Mouse (Mus musculus) heart, adult 2 months (tissue): Measurements from ENCODE around the gene Ss18l2. TPM values are rescaled to one million over a fixed set of nuclear protein-coding genes. Genes with fewer than 3 reads are reported as not detected.

Experiments used
- DNase-seq, 2 experiments: peaks; one replicate each; pipeline ENCODE4 v3.0.0; 2021
- H3K27ac ChIP-seq: fragments of 200-600 bp; 2 replicates; pipeline ENCODE4 v1.8.1; 2022
- H3K27me3 ChIP-seq: fragments of 200-500 bp; 2 replicates; pipeline ENCODE4 v1.6.1; 2012; ENCODE audit warnings: mild to moderate bottlenecking, low read length, inconsistent platforms, mixed read lengths; ENCODE audit not compliant: control insufficient read depth, insufficient read depth
- H3K36me3 ChIP-seq: fragments of 200-500 bp; 2 replicates; pipeline ENCODE4 v1.6.1; 2012; ENCODE audit warnings: low read length, inconsistent platforms; ENCODE audit not compliant: control insufficient read depth, insufficient read depth
- H3K4me1 ChIP-seq: fragments of 200-500 bp; 2 replicates; pipeline ENCODE4 v1.6.1; 2011; ENCODE audit warnings: low read length; ENCODE audit not compliant: control insufficient read depth, insufficient read depth
- H3K4me3 ChIP-seq: fragments of 200-600 bp; 2 replicates; pipeline ENCODE4 v1.8.1; 2022
- H3K79me2 ChIP-seq: fragments of 200-500 bp; replicated peaks from 2 replicates; pipeline ENCODE4 v1.6.1; 2012; ENCODE audit warnings: mild to moderate bottlenecking, inconsistent platforms, low read length, moderate library complexity, mixed read lengths; ENCODE audit not compliant: control insufficient read depth, insufficient read depth
- H3K9ac ChIP-seq: fragments of 200-500 bp; 2 replicates; pipeline ENCODE4 v1.6.1; 2012; ENCODE audit warnings: low read depth, mild to moderate bottlenecking, control low read depth, inconsistent platforms, low read length, mixed read lengths
- CTCF ChIP-seq: fragments of 200-600 bp; IDR thresholded peaks from 2 replicates; pipeline ENCODE4 v1.8.1; 2022; ENCODE audit warnings: antibody characterized with exemption, mild to moderate bottlenecking, moderate library complexity
- EP300 ChIP-seq: fragments of 200-500 bp; IDR thresholded peaks from 2 replicates; pipeline ENCODE4 v1.6.1; 2011; ENCODE audit warnings: low read depth, low read length, control low read depth; ENCODE audit not compliant: insufficient read depth
- POLR2A ChIP-seq: fragments of 200-500 bp; IDR thresholded peaks from 2 replicates; pipeline ENCODE4 v1.6.1; 2011; ENCODE audit warnings: mild to moderate bottlenecking, low read depth, low read length, control low read depth; ENCODE audit not compliant: insufficient read depth
- WGBS: fragments of 180-500 bp; shearing (Covaris S2); methylation state at CpG from one replicate; pipeline ENCODE4 v1.1.7; 2018; 5-methylcytosine and 5-hydroxymethylcytosine counted together
- intact Hi-C: fragments of 180-260 bp; cut with DNase I; formaldehyde crosslinking; loops from one replicate; pipeline ENCODE4 v1.15.1; 2025
- polyA plus RNA-seq: library from polyadenylated mRNA; depleted of rRNA; stranded (reverse); fragments of >200 nt; gene quantifications from 2 replicates; pipeline ENCODE4 v1.2.3, GENCODE M21; 2012
- total RNA-seq, 2 experiments: library from RNA; stranded (reverse); gene quantifications; 2 replicates each; pipeline ENCODE4 v1.2.3; 2021

Ss18l2 gene
- total and polyA plus RNA-seq, 3 experiments = 103 to 138 (median 125) TPM

DNA sequence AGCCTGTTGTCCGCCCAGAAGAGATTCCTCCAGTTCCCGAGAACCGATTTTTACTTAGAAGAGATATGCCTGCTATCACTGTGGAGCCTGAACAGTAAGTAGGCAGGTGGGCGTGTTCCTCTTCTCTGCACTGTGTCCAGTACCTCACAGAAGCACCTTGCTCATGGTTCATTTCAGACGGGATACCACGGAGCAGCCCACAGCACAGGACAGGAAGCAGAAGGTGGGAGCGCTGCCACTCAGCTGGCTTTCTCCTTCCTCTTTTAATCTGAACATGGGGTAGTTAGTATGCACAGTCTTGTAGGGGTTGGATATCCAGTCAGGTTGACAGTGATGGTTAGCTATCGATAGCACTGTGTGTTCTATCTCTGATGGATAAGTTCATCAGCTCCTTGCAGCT is 33.9 kb downstream of the Ss18l2 start:
- TF ChIP-seq CTCF (no peak), EP300 (no peak), POLR2A (no peak)
- no peaks in the 10 kb centered on the region for H3K4me1 ChIP-seq
- no peaks in the 10 kb centered on the region for H3K79me2 ChIP-seq
- H3K4me3 ChIP-seq = no peak overlapping the region
- H3K27me3 ChIP-seq = no peaks in the 10 kb centered on the region
- WGBS = 81% methylated on average over 8 of the region's 8 CpGs
- H3K9ac ChIP-seq = no peak overlapping the region
- intact Hi-C loops = no loop called here
- H3K27ac ChIP-seq = no peak overlapping the region
- peaks cover 8% of the 10 kb centered on the region for H3K36me3 ChIP-seq
- DNase-seq = no peak

DNA sequence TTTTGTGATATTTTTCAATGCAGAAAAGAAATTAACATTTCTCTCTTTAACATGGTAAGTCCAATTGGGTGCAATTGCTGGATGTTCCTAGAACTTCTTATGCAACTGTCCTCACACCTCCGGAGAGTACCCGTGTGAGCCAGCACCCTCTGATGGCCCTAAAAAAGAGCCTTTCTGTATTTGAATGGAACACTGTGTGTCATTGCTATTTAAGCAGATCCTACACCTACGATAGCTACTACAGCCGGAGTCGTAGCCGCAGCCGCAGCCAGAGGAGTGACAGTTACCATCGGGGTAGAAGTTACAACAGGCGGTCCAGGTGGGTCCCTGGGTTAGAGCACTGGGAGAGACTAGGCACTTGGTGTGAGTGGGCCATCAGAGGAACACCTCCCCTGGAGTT is 42.6 kb downstream of the Ss18l2 start:
- intact Hi-C loops = no loop called here
- 95% methylated on average over 9 of the region's 9 CpGs for WGBS
- H3K36me3 ChIP-seq = peaks cover 11% of the 10 kb centered on the region

DNA sequence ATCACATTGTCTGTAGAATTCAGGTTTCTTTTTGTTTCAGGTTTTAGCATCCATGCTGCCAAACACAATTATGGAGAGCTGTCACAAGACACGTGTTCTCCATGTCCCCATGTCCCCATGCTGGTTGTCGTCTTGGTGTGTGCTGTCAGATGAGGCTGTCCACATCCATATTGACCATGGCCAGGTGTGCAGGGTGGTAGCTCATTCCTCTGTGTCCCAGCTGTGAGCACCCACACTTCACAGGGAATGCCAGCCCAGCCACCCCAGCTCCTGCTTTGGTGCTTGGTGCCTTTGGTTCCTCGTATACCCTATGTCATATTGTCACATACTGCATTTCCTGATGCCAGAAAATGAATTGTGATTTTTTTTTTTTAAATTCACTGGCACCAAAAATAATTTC is 44.5 kb downstream of the Ss18l2 start:
- no peak overlapping the region for H3K4me3 ChIP-seq
- TF ChIP-seq EP300 = no peak
- no peak for TF ChIP-seq POLR2A
- no peak for TF ChIP-seq CTCF
- peaks cover 11% of the 10 kb centered on the region for H3K36me3 ChIP-seq
- H3K79me2 ChIP-seq = no peaks in the 10 kb centered on the region
- peaks cover 3% of the 10 kb centered on the region; the same call in 1 of the 2 replicates for H3K4me1 ChIP-seq
- intact Hi-C loops = loop anchor here (5.0 kb wide), 1 partner anchor 68 kb away; no protein-coding TSS in a partner anchor
- DNase-seq = no peak
- no peaks in the 10 kb centered on the region for H3K27me3 ChIP-seq
- 86% methylated on average over 3 of the region's 3 CpGs for WGBS
- H3K9ac ChIP-seq = no peak overlapping the region
- H3K27ac ChIP-seq = no peak overlapping the region

More for the DNA sequence above, 42.6 kb downstream of the Ss18l2 start:
- TF ChIP-seq CTCF (no peak), POLR2A (no peak), EP300 (no peak)
- Histone ChIP-seq H3K4me3 (no peak overlapping the region), H3K79me2 (no peaks in the 10 kb centered on the region), H3K27me3 (no peaks in the 10 kb centered on the region), H3K9ac (no peak overlapping the region), H3K27ac (no peak overlapping the region), H3K4me1 (peaks cover 1% of the 10 kb centered on the region; the same call in 1 of the 2 replicates)
- no peak for DNase-seq

- Histone ChIP-seq H3K4me3 (no peak overlapping the region), H3K36me3 (peaks cover 3% of the 10 kb centered on the region; the same call in 1 of the 2 replicates), H3K4me1 (peaks cover 4% of the 10 kb centered on the region; the same call in 1 of the 2 replicates), H3K27me3 (no peaks in the 10 kb centered on the region), H3K9ac (no peak overlapping the region), H3K79me2 (no peaks in the 10 kb centered on the region), H3K27ac (no peak overlapping the region)
- 83% methylated on average over 3 of the region's 3 CpGs for WGBS
- intact Hi-C loops = loop anchor here (5.0 kb wide), 1 partner anchor 66 kb away; no protein-coding TSS in a partner anchor
- TF ChIP-seq EP300 = no peak
- TF ChIP-seq POLR2A = no peak
- TF ChIP-seq CTCF = no peak
- no peak for DNase-seq
Measured at GRCm38 (mm10) chr9:121756785-121757184, 46.7 kb downstream of the Ss18l2 start.

- intact Hi-C loops = loop anchor here (5.0 kb wide), 1 partner anchor 65 kb away; no protein-coding TSS in a partner anchor
- 20% methylated on average over 3 of the region's 3 CpGs for WGBS
- H3K27ac ChIP-seq = no peak overlapping the region
- no peak overlapping the region for H3K9ac ChIP-seq
- H3K4me1 ChIP-seq = peaks cover 4% of the 10 kb centered on the region; the same call in 1 of the 2 replicates
- DNase-seq = no peak
- no peaks in the 10 kb centered on the region for H3K27me3 ChIP-seq
- TF ChIP-seq EP300 = no peak
- no peak for TF ChIP-seq CTCF
- no peak for TF ChIP-seq POLR2A
- no peaks in the 10 kb centered on the region for H3K79me2 ChIP-seq
- no peak overlapping the region for H3K4me3 ChIP-seq
- H3K36me3 ChIP-seq = no peaks in the 10 kb centered on the region
Measured at GRCm38 (mm10) chr9:121757432-121757831, 47.3 kb downstream of the Ss18l2 start.
